Mouse (Mus musculus) heart, adult 2 months (tissue): ENCODE data around the gene Ccdc154.
"Not testable (repeated sequence)": the region's sequence is repeated elsewhere in the genome, so short reads cannot be mapped to it uniquely, and the experiment has no call there.

ENCODE experiments used
- CTCF ChIP-seq: fragments of 200-600 bp; IDR thresholded peaks from 2 replicates; pipeline ENCODE4 v1.8.1; 2022; ENCODE audit warnings: antibody characterized with exemption, mild to moderate bottlenecking, moderate library complexity
- EP300 ChIP-seq: fragments of 200-500 bp; IDR thresholded peaks from 2 replicates; pipeline ENCODE4 v1.6.1; 2011; ENCODE audit warnings: low read depth, low read length, control low read depth; ENCODE audit not compliant: insufficient read depth
- POLR2A ChIP-seq: fragments of 200-500 bp; IDR thresholded peaks from 2 replicates; pipeline ENCODE4 v1.6.1; 2011; ENCODE audit warnings: mild to moderate bottlenecking, low read depth, low read length, control low read depth; ENCODE audit not compliant: insufficient read depth

DNA sequence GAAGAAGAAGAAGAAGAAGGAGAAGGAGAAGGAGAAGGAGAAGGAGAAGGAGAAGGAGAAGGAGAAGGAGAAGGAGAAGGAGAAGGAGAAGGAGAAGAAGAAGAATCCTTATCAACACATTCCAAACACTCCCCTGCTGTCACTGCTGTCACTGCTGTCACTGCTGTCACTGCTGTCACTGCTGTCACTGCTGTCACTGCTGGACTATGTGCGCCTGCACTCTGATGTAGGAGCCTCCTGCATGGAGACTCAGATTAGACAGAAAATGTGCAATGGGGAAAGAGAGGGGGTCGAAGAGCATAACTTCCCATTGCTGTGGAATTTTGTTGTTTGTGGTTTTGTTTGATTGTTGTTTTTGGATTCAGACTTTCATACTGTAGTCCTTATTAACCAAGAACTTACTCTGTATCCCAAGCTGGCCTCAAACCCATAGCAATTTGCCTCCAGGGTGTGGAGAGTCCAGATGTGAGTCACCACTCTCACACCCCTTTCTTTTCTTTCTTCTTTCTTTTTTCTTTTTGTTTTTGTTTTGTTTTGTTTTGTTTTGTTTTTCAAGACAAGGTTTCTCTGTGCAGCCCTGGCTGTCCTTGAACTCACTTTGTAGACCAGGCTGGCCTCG, 36.7 kb upstream of the Ccdc154 start:
- TF ChIP-seq CTCF, POLR2A, EP300: not testable (repeated sequence)
